Mouse (Mus musculus) stomach, embryonic 16.5 days (tissue): ENCODE measurements around the gene Tcp11l2. TPM values are rescaled to one million over a fixed set of nuclear protein-coding genes. Genes with fewer than 3 reads are reported as not detected.
A peak's percentile ranks its signal among the peaks of the same experiment; 100 is the strongest.

Experiments used
- ATAC-seq: fragments of 200-750 bp; cut with Nextera tagmentation; 2 replicates; pipeline ENCODE4 v1.8.0; 2017; ENCODE audit warnings: moderate number of reproducible peaks, moderate TSS enrichment; ENCODE audit not compliant: insufficient read depth, low FRiP score
- H3K27ac ChIP-seq: fragments of 300-500 bp; sonication (generic); 2 replicates; pipeline ENCODE4 v1.5.1; 2014; ENCODE audit warnings: low read length
- H3K27me3 ChIP-seq: fragments of 300-500 bp; sonication (generic); 2 replicates; pipeline ENCODE4 v1.6.1; 2014; ENCODE audit warnings: low read length, control low read depth, mixed read lengths; ENCODE audit not compliant: control insufficient read depth, insufficient read depth
- H3K36me3 ChIP-seq: fragments of 300-500 bp; sonication (generic); 2 replicates; pipeline ENCODE4 v1.6.1; 2014; ENCODE audit warnings: low read length; ENCODE audit not compliant: control insufficient read depth, insufficient read depth
- H3K4me1 ChIP-seq: fragments of 300-500 bp; sonication (generic); 2 replicates; pipeline ENCODE4 v1.6.1; 2014; ENCODE audit warnings: low read length, control low read depth, mixed read lengths; ENCODE audit not compliant: control insufficient read depth, insufficient read depth
- H3K4me2 ChIP-seq: fragments of 300-500 bp; sonication (generic); 2 replicates; pipeline ENCODE4 v1.6.1; 2014; ENCODE audit warnings: low read depth, low read length, mixed read lengths
- H3K4me3 ChIP-seq: fragments of 300-500 bp; sonication (generic); replicated peaks from 2 replicates; pipeline ENCODE4 v1.5.1; 2014; ENCODE audit warnings: mild to moderate bottlenecking, low read length
- H3K9ac ChIP-seq: fragments of 300-500 bp; sonication (generic); 2 replicates; pipeline ENCODE4 v1.6.1; 2014; ENCODE audit warnings: low read length
- H3K9me3 ChIP-seq: fragments of 300-500 bp; sonication (generic); replicated peaks from 2 replicates; pipeline ENCODE4 v1.6.1; 2016; ENCODE audit warnings: low read length, control low read depth; ENCODE audit not compliant: control insufficient read depth
- WGBS: fragments of 180-500 bp; shearing (Covaris S2); extraction: QIAGEN DNeasy Blood & Tissue Kit; methylation state at CpG from one replicate; pipeline ENCODE4 v1.1.7; 2014; 5-methylcytosine and 5-hydroxymethylcytosine counted together
- polyA plus RNA-seq: library from polyadenylated mRNA; unstranded; fragments of >200 nt; fragmentation: Nextera tagmentation; extraction: Ambion mirVana; gene quantifications from 2 replicates; pipeline ENCODE4 v1.2.1, GENCODE M21; 2015

Tcp11l2 gene
- polyA plus RNA-seq, result 25.7 and 28.9 TPM in 2 replicates

DNA sequence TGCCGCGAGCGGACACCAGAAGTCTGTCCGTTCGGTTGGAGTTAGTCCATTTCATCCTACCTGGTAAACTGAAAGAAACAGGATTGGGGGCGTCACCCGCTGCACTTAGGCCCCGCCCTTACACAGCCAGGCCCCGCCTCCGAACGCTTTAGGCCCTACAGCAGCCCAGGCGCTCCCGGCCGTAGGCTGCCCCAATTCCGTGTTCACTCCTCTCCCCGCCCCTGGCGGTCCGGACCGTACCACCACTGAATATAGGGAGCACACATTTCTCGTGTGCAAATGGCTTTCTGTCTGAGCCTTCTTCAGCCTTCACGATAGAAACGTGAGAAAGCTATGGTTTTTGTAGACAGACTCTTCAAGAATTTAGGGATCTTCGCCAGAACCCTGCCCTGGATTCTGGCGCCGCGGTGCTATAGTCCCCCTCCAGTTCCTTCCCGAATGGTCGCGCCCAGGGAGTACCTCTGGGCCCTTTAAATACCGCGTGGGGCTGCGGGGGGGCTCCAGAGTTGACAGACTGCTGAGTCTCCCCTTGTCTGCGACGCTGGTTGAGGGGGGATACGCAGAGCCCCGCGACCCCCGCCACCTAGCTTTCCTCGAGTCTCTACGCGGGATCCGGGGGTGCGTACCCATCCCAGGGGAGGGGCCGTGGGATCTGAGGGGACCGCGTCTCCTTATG is at the start of gene Tcp11l2:
Gene Tcp11l2 (plus strand): TSS at position 232 of the 676 bp plus-strand sequence.
- H3K4me2 ChIP-seq, result peak within 1 kb of the TSS; percentile 87
- peak; percentile 99 for ATAC-seq
- peak within 1 kb of the TSS; percentile 91 for H3K4me3 ChIP-seq
- H3K9me3 ChIP-seq, result no peaks in the 10 kb centered on the region
- H3K27ac ChIP-seq, result peak within 1 kb of the TSS; percentile 87
- H3K4me1 ChIP-seq, result peaks cover 17% of the 10 kb centered on the region
- no peaks in the 10 kb centered on the region for H3K27me3 ChIP-seq
- H3K36me3 ChIP-seq, result no peaks in the 10 kb centered on the region
- under 1% methylated on average over 46 of the region's 46 CpGs for WGBS
- peak within 1 kb of the TSS; percentile 80 for H3K9ac ChIP-seq

DNA sequence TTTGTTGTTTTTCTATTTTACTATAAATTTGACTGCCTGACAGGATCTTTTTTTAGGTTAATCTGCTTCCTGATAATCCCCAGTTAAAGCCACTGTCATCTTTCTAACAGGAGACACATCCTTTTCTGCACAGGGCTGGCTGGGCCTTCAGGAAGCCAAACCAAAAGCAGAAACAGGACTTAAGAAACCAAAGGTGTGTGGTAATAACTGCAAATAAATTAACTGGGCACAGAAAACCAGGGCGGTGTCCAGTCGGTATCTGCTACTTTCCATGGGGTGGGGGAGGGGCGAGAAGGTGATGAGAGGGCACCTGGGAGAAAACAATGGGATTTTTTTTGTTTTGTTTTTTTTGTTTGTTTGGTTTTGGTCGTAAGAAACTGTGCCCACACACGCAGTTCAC is 49.4 kb upstream of the Tcp11l2 start:
- ATAC-seq, result no peak
- Histone ChIP-seq H3K27me3 (no peaks in the 10 kb centered on the region), H3K27ac (no peak overlapping the region), H3K9ac (no peak overlapping the region), H3K9me3 (no peaks in the 10 kb centered on the region), H3K4me1 (peaks cover 29% of the 10 kb centered on the region), H3K4me2 (no peak overlapping the region), H3K36me3 (peaks cover 12% of the 10 kb centered on the region; the same call in 1 of the 2 replicates), H3K4me3 (no peak overlapping the region)
- WGBS, result 66% methylated on average over 5 of the region's 5 CpGs

DNA sequence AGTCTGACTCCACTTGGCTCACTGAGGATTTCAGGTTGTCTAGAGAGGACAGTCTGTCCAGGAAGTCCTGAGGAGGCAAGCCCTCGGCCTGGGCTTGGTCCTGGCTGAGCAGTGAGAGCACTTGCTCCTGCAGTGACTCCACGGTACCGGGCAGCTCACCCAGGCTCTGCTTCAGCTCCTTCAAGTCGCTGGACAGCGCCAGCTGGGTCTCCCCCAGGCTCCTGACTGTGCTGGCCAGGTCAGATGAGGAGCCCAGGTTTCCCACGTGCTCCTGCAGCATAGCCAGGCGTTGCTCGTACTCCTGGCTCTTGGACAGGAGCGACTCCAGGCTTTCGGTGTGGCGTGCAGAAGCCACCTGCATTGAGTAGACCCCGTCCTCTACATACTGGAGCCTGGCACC is 48.8 kb upstream of the Tcp11l2 start:
- ATAC-seq, result no peak
- WGBS, result 81% methylated on average over 12 of the region's 12 CpGs
- no peaks in the 10 kb centered on the region for H3K9me3 ChIP-seq
- H3K27ac ChIP-seq, result no peak overlapping the region
- no peak overlapping the region for H3K9ac ChIP-seq
- H3K36me3 ChIP-seq, result peaks cover 12% of the 10 kb centered on the region; the same call in 1 of the 2 replicates
- no peaks in the 10 kb centered on the region for H3K27me3 ChIP-seq
- H3K4me1 ChIP-seq, result peaks cover 33% of the 10 kb centered on the region
- no peak overlapping the region for H3K4me2 ChIP-seq
- no peak overlapping the region for H3K4me3 ChIP-seq

DNA sequence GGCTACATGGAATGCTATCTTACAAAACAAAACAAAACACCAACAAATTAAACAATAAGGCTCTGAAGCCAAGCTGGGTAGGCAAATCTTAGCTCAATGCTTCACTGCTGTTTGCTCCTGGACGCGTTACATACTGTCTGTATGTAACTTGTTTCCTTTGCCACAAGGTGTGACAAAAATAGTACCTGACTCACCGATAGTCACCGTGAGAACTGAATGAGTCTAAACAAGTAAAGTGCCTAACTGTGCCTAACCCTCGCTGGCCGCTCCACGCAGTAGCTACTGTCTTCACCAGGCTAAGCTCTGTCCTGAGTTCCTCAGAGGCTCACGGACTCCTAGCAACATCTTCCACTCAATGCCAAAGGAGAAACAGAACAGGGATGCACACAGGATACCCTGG is 46.0 kb upstream of the Tcp11l2 start:
- Histone ChIP-seq H3K36me3 (peaks cover 12% of the 10 kb centered on the region; the same call in 1 of the 2 replicates), H3K4me1 (peaks cover 41% of the 10 kb centered on the region), H3K27me3 (no peaks in the 10 kb centered on the region), H3K9ac (peak overlapping the region; percentile 21), H3K4me2 (peak overlapping the region; percentile 78), H3K4me3 (peak overlapping the region; percentile 5; the same call in 1 of the 2 replicates), H3K27ac (peak overlapping the region; percentile 31; the same call in 1 of the 2 replicates), H3K9me3 (no peaks in the 10 kb centered on the region)
- 66% methylated on average over 8 of the region's 8 CpGs for WGBS
- ATAC-seq, result no peak

DNA sequence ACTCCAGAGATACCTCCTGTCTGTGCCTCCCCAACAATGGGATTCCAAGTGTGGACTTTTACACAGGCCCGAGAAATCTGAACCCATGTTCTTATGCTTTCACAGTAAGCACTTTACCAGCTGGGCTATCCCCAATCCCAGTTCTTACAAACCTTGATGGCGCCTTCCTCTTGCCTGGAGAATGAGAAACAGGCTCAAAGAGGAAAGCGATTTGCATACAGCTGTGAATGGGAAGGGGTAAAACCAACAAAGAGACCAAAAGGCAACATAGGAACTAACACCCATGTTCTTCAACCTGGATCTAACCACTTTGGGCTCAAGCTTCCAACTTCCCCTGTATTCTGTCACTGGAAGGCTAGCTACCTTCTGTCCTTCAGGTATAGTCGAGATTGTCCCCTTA is 44.9 kb upstream of the Tcp11l2 start:
- 81% methylated on average over 4 of the region's 4 CpGs for WGBS
- ATAC-seq, result no peak
- H3K4me1 ChIP-seq, result peaks cover 44% of the 10 kb centered on the region
- peak overlapping the region; percentile 98 for H3K9ac ChIP-seq
- H3K27me3 ChIP-seq, result no peaks in the 10 kb centered on the region
- peak overlapping the region; percentile 60 for H3K4me3 ChIP-seq
- peaks cover 12% of the 10 kb centered on the region; the same call in 1 of the 2 replicates for H3K36me3 ChIP-seq
- peak overlapping the region; percentile 64; the same call in 1 of the 2 replicates for H3K27ac ChIP-seq
- H3K4me2 ChIP-seq, result peak overlapping the region; percentile 78
- H3K9me3 ChIP-seq, result no peaks in the 10 kb centered on the region

DNA sequence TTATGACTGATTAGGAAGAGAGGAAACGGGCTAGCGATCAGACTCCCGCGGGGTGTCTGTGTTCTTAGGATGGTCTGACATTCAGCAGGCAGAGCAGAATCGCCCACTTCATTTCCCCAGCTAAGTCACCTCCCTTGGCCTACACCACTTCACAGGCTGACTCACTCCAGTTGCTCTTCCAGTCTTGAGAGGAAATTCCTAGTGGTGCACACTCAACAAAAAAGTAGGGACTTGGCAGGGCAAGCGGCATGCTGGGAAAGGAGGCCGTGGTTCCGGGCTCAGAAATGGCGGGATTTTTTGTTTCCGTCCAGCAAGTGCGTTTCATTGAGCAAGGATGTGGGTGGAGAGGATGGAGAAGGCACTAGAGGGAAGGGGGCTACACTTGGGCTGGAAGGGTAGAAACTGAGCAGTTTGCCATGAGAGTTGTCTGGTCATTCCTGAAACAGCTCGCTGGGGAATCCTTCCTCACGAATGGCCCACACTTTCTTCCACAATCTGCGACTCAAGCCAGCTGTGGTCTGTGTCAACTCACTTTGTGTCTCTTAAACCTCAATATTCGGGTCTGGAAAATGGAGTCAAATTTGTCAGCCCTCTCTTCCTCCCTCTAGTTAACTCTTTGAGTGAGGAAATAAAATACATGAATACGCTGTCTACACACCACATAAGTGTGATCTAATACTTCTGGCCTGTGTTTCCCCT is 44.1 kb upstream of the Tcp11l2 start:
- Histone ChIP-seq H3K27ac (peak overlapping the region; percentile 64), H3K4me2 (peak overlapping the region; percentile 78), H3K9ac (peak overlapping the region; percentile 98), H3K4me1 (peaks cover 44% of the 10 kb centered on the region), H3K9me3 (no peaks in the 10 kb centered on the region), H3K27me3 (no peaks in the 10 kb centered on the region), H3K36me3 (peaks cover 11% of the 10 kb centered on the region; the same call in 1 of the 2 replicates), H3K4me3 (peak overlapping the region; percentile 60)
- 45% methylated on average over 16 of the region's 16 CpGs for WGBS
- ATAC-seq, result no peak

DNA sequence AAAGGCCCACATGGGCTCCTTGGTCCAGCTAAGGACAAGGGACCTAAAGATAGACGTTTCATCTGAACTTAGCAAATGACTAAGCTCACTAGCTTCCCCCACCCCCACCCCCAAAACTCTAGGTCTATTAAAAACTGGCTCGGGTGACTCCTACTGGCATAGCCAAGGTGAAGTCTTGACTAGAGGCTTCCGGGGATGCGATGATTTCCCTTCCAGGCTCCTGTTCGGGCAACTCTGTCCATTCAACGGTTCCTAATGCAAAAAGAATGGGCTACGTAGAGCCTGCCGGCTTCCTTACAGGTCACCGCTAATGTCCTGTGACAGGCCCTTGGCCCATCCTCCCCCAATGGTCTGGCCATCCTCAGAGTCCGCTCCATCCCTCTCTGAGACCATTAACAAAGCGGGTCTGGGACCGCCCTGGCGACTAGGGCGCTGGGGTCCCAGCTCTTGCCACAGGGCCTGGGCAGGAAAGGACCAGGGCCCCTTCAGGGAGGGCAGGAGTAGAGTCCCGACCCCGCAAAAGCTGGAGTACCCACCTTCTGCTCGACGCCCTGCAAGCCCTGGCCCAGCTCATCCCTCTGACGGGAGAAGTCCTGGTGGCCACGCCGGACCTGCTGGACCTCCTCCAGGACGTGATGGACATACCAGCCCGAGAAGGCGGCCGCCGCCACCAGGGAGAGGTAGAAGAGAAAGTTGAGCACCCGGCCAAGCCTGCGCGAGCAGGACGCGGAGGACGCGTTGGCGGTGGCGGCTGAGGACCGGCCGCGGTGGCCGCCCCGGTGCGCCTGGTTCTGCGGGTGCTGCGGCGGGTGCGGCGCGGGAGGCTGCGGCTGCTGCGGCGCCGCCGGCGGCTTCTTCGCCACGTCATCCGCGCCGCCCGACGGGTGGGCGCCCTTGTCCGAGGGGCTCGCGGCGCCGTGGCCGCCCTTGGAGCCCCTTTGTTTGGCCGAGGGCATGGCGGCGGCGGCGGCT is 43.2 kb upstream of the Tcp11l2 start:
- Histone ChIP-seq H3K9ac (peak overlapping the region; percentile 98), H3K27ac (peak overlapping the region; percentile 64), H3K4me2 (peak overlapping the region; percentile 78), H3K36me3 (peaks cover 3% of the 10 kb centered on the region; the same call in 1 of the 2 replicates), H3K27me3 (no peaks in the 10 kb centered on the region), H3K9me3 (no peaks in the 10 kb centered on the region), H3K4me1 (peaks cover 44% of the 10 kb centered on the region), H3K4me3 (peak overlapping the region; percentile 60)
- ATAC-seq, result peak; percentile 15
- under 1% methylated on average over 67 of the region's 72 CpGs for WGBS

DNA sequence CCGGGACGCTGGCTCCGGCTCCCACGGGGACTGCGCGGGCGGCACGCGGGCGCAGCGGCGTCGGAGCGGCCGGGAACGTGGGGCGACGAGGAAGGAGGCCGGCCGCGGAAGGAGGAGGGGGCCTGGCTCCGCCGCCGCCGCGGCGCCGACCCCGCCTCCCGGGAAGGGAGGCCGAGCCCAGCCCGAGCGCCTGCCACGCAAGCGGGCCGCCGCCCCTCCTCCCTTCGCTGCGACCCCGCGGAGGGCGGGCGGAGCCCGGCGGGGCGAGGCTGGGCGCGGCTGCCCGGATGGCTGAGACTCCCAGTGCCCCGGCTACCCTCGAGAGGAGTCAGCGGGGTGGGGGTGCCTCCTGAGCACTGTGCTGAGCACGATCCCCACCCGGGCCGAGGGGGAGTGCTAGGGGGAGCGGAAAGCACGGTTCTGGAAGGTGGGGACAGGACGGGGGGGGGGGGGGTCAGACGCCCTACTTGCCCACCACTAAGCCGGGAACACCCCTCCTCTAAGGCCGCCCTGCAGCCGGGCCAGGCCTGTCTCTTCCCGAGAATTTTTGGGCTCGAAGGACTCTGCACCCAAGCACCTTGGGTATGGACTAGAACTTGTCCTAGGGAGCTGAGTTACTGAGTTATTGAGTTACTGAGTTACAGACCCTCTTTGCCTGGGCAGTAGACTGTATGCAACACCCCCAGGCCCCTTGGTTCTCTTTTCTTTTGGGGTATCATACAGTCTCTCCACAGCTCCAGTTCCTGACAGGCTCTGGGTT is 42.3 kb upstream of the Tcp11l2 start, which contains the start of gene Ckap4:
Gene Ckap4 (minus strand): TSS at position 151 of the 760 bp plus-strand sequence.
- peak within 1 kb of the TSS; percentile 60 for H3K4me3 ChIP-seq
- H3K9me3 ChIP-seq, result no peaks in the 10 kb centered on the region
- peaks cover 43% of the 10 kb centered on the region for H3K4me1 ChIP-seq
- H3K9ac ChIP-seq, result peak within 1 kb of the TSS; percentile 98
- H3K4me2 ChIP-seq, result peak within 1 kb of the TSS; percentile 78
- ATAC-seq, result peak; percentile 91
- under 1% methylated on average over 50 of the region's 64 CpGs for WGBS
- H3K27me3 ChIP-seq, result no peaks in the 10 kb centered on the region
- H3K36me3 ChIP-seq, result no peaks in the 10 kb centered on the region
- H3K27ac ChIP-seq, result peak within 1 kb of the TSS; percentile 64
